Mouse (Mus musculus): Measurements from ENCODE around the gene Mier2. TPM values are rescaled to one million over a fixed set of nuclear protein-coding genes. Genes with fewer than 3 reads are reported as not detected.

The Mier2 gene
- polyA plus RNA-seq, 1 experiment from 2014 or later, result 44.6 TPM

Small RNA genes within 50 kb of the gene (microRNA-seq; reads per million reads assigned to microRNA genes)
- gene Mir6909 (ENCODE audit: borderline number of aligned reads), result not detected

Other genes starting within 250 kb of the Mier2 start
- not detected in 2 replicates for gene Vmn2r82, start 198.7 kb downstream of the Mier2 start, polyA plus RNA-seq (2014; fragmentation: Nextera tagmentation; extraction: Ambion mirVana)
- not detected in 2 replicates for gene Vmn2r83, start 86.5 kb downstream of the Mier2 start, polyA plus RNA-seq (2014; fragmentation: Nextera tagmentation; extraction: Ambion mirVana)
- 18.1 and 19.9 TPM in 2 replicates for gene Plpp2, start 21.4 kb downstream of the Mier2 start, polyA plus RNA-seq (2014; fragmentation: Nextera tagmentation; extraction: Ambion mirVana)
- gene Theg, start 32.1 kb upstream of the Mier2 start, polyA plus RNA-seq (2014; fragmentation: Nextera tagmentation; extraction: Ambion mirVana), result not detected in 2 replicates
- gene C2cd4c, start 58.8 kb upstream of the Mier2 start, polyA plus RNA-seq (2014; fragmentation: Nextera tagmentation; extraction: Ambion mirVana), result 0.09 TPM in 1 of 2 replicates, not detected in the other
- gene Shc2, start 82.7 kb upstream of the Mier2 start, polyA plus RNA-seq (2014; fragmentation: Nextera tagmentation; extraction: Ambion mirVana), result 11.3 and 11.4 TPM in 2 replicates
- not detected in 2 replicates for gene Odf3l2, start 90.5 kb upstream of the Mier2 start, polyA plus RNA-seq (2014; fragmentation: Nextera tagmentation; extraction: Ambion mirVana)
- gene Madcam1, start 109.4 kb upstream of the Mier2 start, polyA plus RNA-seq (2014; fragmentation: Nextera tagmentation; extraction: Ambion mirVana), result 8.5 and 11.6 TPM in 2 replicates
- gene Tpgs1, start 114.2 kb upstream of the Mier2 start, polyA plus RNA-seq (2014; fragmentation: Nextera tagmentation; extraction: Ambion mirVana), result 58.7 and 65.3 TPM in 2 replicates
- 106 TPM in 2 replicates for gene Cdc34, start 127.0 kb upstream of the Mier2 start, polyA plus RNA-seq (2014; fragmentation: Nextera tagmentation; extraction: Ambion mirVana)
- gene Gzmm, start 133.8 kb upstream of the Mier2 start, polyA plus RNA-seq (2014; fragmentation: Nextera tagmentation; extraction: Ambion mirVana), result 0.31 and 0.51 TPM in 2 replicates
- 846 and 847 TPM in 2 replicates for gene Bsg, start 149.3 kb upstream of the Mier2 start, polyA plus RNA-seq (2014; fragmentation: Nextera tagmentation; extraction: Ambion mirVana)
- gene Hcn2, start 161.4 kb upstream of the Mier2 start, polyA plus RNA-seq (2014; fragmentation: Nextera tagmentation; extraction: Ambion mirVana), result 0.15 and 0.20 TPM in 2 replicates
- 32.5 and 33.6 TPM in 2 replicates for gene Polrmt, start 191.4 kb upstream of the Mier2 start, polyA plus RNA-seq (2014; fragmentation: Nextera tagmentation; extraction: Ambion mirVana)
- 0.35 and 0.38 TPM in 2 replicates for gene Fgf22, start 199.9 kb upstream of the Mier2 start, polyA plus RNA-seq (2014; fragmentation: Nextera tagmentation; extraction: Ambion mirVana)
- 77.5 and 78.9 TPM in 2 replicates for gene Rnf126, start 211.8 kb upstream of the Mier2 start, polyA plus RNA-seq (2014; fragmentation: Nextera tagmentation; extraction: Ambion mirVana)
- 8.3 and 10.7 TPM in 2 replicates for gene Fstl3, start 222.1 kb upstream of the Mier2 start, polyA plus RNA-seq (2014; fragmentation: Nextera tagmentation; extraction: Ambion mirVana)
- 0.16 TPM in 1 of 2 replicates, not detected in the other for gene Prss57, start 235.8 kb upstream of the Mier2 start, polyA plus RNA-seq (2014; fragmentation: Nextera tagmentation; extraction: Ambion mirVana)
- gene Palm, start 238.4 kb upstream of the Mier2 start, polyA plus RNA-seq (2014; fragmentation: Nextera tagmentation; extraction: Ambion mirVana), result 62.5 and 75.4 TPM in 2 replicates